Mouse (Mus musculus): ENCODE measurements around the gene 1110004F10Rik. TPM values are rescaled to one million over a fixed set of nuclear protein-coding genes. Genes with fewer than 3 reads are reported as not detected.
A peak's percentile ranks its signal among the peaks of the same experiment; 100 is the strongest.

The 1110004F10Rik gene
- 156 and 163 TPM in 2 replicates for polyA plus RNA-seq (2015; fragmentation: Nextera tagmentation; extraction: Ambion mirVana)

DNA sequence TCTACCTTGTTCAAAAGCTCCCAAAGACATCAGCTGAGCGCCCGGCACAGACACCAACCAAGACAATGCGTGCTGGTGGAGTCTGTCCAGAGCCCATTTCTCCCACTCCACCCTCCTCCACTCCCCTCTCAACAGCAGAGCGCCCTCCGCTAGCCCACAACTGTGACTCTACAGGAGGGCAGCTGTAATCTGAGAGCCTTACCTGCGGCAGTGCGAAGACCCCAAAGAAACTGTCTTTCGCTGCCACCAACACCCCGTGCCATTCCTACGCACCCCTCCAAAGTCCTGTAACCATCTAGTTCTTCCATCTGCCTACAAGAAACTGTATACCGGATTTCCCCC, at the start of gene 1110004F10Rik:
Gene 1110004F10Rik, plus strand, starts transcription at position 202 of the 342 bp plus-strand sequence.
- Histone ChIP-seq H3K27ac (no peak within 1 kb of the TSS), H3K4me1 (replicated peaks) (peaks cover 23% of the 10 kb centered on the region), H3K4me2 (peak within 1 kb of the TSS; percentile 99), H3K9ac (peak within 1 kb of the TSS; percentile 54), H3K27me3 (peaks cover 27% of the 10 kb centered on the region), H3K36me3 (no peaks in the 10 kb centered on the region), H3K4me3 (peak within 1 kb of the TSS; percentile 67), H3K9me3 (replicated peaks) (no peaks in the 10 kb centered on the region)
- under 1% methylated on average over 11 of the region's 11 CpGs for WGBS
- no peak for ATAC-seq (replicated peaks; ENCODE audit: insufficient number of reproducible peaks, insufficient read depth, low FRiP score, low read depth)

GRCm38 (mm10) chr7:116002726-116003125, 36.5 kb upstream of the 1110004F10Rik start:
- no peak overlapping the region for H3K4me2 ChIP-seq
- no peak overlapping the region for H3K4me3 ChIP-seq
- no peaks in the 10 kb centered on the region for H3K36me3 ChIP-seq
- H3K9me3 ChIP-seq (replicated peaks): no peaks in the 10 kb centered on the region
- H3K9ac ChIP-seq: no peak overlapping the region
- no peaks in the 10 kb centered on the region for H3K27me3 ChIP-seq
- no peak for ATAC-seq (replicated peaks; ENCODE audit: insufficient number of reproducible peaks, insufficient read depth, low FRiP score, low read depth)
- 89% methylated on average over 4 of the region's 4 CpGs for WGBS
- H3K27ac ChIP-seq: no peak overlapping the region
- H3K4me1 ChIP-seq (replicated peaks): 0 out of 2 replicates have a peak, but pooled peaks cover 1% of the 10 kb centered on the region

- Histone ChIP-seq H3K9ac (peak overlapping the region; percentile 81), H3K36me3 (no peaks in the 10 kb centered on the region), H3K4me1 (replicated peaks) (peaks cover 6% of the 10 kb centered on the region), H3K27me3 (no peaks in the 10 kb centered on the region), H3K9me3 (replicated peaks) (no peaks in the 10 kb centered on the region), H3K27ac (peak overlapping the region; percentile 96), H3K4me3 (peak overlapping the region; percentile 71), H3K4me2 (peak overlapping the region; percentile 94)
- no peak for ATAC-seq (replicated peaks; ENCODE audit: insufficient number of reproducible peaks, insufficient read depth, low FRiP score, low read depth)
- 35% methylated on average over 3 of the region's 3 CpGs for WGBS
Observed at GRCm38 (mm10) chr7:116029991-116030390, 9.2 kb upstream of the 1110004F10Rik start.

GRCm38 (mm10) chr7:116030597-116031387, 8.4 kb upstream of the 1110004F10Rik start:
- peak; percentile 59 for ATAC-seq (replicated peaks; ENCODE audit: insufficient number of reproducible peaks, insufficient read depth, low FRiP score, low read depth)

GRCm38 (mm10) chr7:116031388-116031717, 7.8 kb upstream of the 1110004F10Rik start:
- peak; percentile 1; the same call in 1 of the 2 replicates for ATAC-seq (replicated peaks; ENCODE audit: insufficient number of reproducible peaks, insufficient read depth, low FRiP score, low read depth)
- peak overlapping the region; percentile 96 for H3K27ac ChIP-seq
- H3K9ac ChIP-seq: peak overlapping the region; percentile 81
- peak overlapping the region; percentile 71 for H3K4me3 ChIP-seq
- 1% methylated on average over 14 of the region's 14 CpGs for WGBS
- peak overlapping the region; percentile 94 for H3K4me2 ChIP-seq
- peaks cover 6% of the 10 kb centered on the region for H3K4me1 ChIP-seq (replicated peaks)
- H3K9me3 ChIP-seq (replicated peaks): no peaks in the 10 kb centered on the region
- no peaks in the 10 kb centered on the region for H3K36me3 ChIP-seq
- peaks cover 9% of the 10 kb centered on the region for H3K27me3 ChIP-seq

More at GRCm38 (mm10) chr7:116030597-116031387, 8.4 kb upstream of the 1110004F10Rik start:
- Histone ChIP-seq H3K4me1 (replicated peaks) (peaks cover 6% of the 10 kb centered on the region), H3K27me3 (peaks cover 3% of the 10 kb centered on the region), H3K9ac (peak overlapping the region; percentile 81), H3K9me3 (replicated peaks) (no peaks in the 10 kb centered on the region), H3K27ac (peak overlapping the region; percentile 96), H3K4me3 (peak overlapping the region; percentile 71), H3K4me2 (peak overlapping the region; percentile 94), H3K36me3 (no peaks in the 10 kb centered on the region)
- WGBS: 14% methylated on average over 26 of the region's 26 CpGs

DNA sequence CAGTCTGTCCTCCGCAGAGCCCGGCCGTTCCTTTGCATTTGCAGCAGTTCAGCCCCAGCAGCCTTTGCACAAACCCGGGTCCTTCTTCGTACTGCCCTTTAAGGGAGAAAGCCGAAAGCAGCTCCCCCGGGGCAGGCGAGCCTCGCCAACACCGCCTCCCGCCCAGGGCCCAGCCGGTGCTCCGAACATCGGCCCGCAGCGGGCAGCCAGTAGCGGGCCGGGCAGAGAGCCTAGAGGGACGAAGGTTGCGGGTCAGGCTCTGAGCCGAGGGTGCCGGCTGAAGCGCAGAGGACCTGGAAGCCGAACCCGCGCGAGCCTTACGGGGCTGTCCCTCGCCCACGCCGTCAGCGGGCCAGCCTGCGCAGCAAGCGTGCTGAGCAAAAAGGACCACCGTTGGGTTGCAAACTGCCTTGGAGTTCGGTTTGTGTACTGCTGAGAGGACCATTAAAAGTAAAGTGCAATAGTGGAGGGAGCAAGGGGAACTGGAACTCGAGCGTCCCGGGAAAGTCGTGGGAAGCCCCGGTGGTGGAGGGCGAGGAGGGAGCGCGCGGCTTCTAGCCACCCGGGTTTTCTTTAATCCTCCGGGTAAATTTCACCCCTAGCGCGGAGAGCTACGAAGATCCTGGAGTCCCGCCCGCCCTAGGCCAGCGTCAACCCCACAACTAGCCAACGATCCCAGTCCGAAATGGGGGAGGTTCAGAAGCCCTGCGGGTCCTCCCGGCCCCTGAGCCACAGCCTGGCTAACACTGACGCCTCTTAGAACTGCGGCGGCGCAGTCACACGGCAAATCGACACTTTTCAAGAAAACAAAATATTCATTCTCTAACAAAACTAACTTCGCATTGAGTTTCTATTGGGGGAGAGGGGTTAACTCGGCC, 7.2 kb upstream of the 1110004F10Rik start:
- H3K4me1 ChIP-seq (replicated peaks): peaks cover 6% of the 10 kb centered on the region
- peaks cover 15% of the 10 kb centered on the region for H3K27me3 ChIP-seq
- peak overlapping the region; percentile 96 for H3K27ac ChIP-seq
- H3K36me3 ChIP-seq: no peaks in the 10 kb centered on the region
- peak overlapping the region; percentile 71 for H3K4me3 ChIP-seq
- ATAC-seq (replicated peaks; ENCODE audit: insufficient number of reproducible peaks, insufficient read depth, low FRiP score, low read depth): peak; percentile 9; the same call in 1 of the 2 replicates
- H3K4me2 ChIP-seq: peak overlapping the region; percentile 94
- no peaks in the 10 kb centered on the region for H3K9me3 ChIP-seq (replicated peaks)
- peak overlapping the region; percentile 81 for H3K9ac ChIP-seq
- under 1% methylated on average over 65 of the region's 65 CpGs for WGBS

- H3K4me3 ChIP-seq: peak overlapping the region; percentile 71
- no peaks in the 10 kb centered on the region for H3K36me3 ChIP-seq
- peak overlapping the region; percentile 96 for H3K27ac ChIP-seq
- peak overlapping the region; percentile 94 for H3K4me2 ChIP-seq
- H3K27me3 ChIP-seq: peaks cover 21% of the 10 kb centered on the region
- no peaks in the 10 kb centered on the region for H3K9me3 ChIP-seq (replicated peaks)
- WGBS: under 1% methylated on average over 11 of the region's 11 CpGs
- H3K4me1 ChIP-seq (replicated peaks): peaks cover 6% of the 10 kb centered on the region; the same call in 1 of the 2 replicates
- H3K9ac ChIP-seq: peak overlapping the region; percentile 81
- ATAC-seq (replicated peaks; ENCODE audit: insufficient number of reproducible peaks, insufficient read depth, low FRiP score, low read depth): no peak; the same call in 1 of the 2 replicates
Observed at GRCm38 (mm10) chr7:116032596-116033307, 6.4 kb upstream of the 1110004F10Rik start.

DNA sequence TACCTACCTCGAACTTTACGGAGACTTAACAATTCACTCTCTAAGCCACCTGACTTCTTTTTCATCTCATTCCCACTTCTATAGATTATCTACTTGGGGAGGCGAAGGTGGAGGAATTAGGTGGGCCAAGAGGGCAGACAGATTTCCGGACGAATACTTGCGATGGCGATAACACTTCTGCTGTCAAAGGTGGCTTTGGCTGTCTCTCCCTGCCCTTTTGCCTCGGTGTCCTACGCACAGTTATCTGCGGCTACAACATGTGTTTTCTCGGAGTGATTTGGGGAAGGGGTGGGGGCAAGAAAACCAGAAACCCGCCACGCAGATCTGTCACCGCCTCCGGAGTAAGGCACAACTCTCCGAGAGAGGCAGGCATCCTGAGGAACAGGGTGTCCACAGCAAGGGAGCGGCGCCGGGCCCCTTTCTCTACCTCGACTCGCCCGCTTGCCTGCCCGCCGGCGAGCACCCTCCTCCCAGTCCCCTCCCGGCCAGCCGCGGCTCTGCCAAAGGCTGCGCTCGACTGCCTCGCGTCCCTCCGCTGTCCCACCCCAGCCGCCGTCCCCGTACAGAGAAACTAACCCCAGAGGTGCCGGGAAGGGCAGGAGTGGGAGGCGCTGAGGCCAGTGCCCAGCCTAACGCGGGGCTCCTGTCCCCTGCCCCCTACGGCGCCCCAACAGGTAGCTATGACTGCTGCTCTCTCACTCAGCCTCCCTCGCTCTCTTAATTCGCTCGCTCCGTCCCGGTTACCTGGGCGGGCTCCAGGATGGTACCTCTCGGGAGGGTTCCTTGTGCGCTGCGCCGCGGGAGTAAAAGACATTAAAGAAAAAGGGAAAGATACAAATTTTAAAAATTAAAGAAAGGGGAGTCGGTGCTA, 5.6 kb upstream of the 1110004F10Rik start:
- Histone ChIP-seq H3K9me3 (replicated peaks) (no peaks in the 10 kb centered on the region), H3K27me3 (peaks cover 21% of the 10 kb centered on the region), H3K4me3 (peak overlapping the region; percentile 71), H3K4me2 (peak overlapping the region; percentile 94), H3K27ac (peak overlapping the region; percentile 96), H3K36me3 (no peaks in the 10 kb centered on the region), H3K9ac (peak overlapping the region; percentile 76), H3K4me1 (replicated peaks) (peaks cover 12% of the 10 kb centered on the region)
- WGBS: under 1% methylated on average over 52 of the region's 54 CpGs
- peak; percentile 42 for ATAC-seq (replicated peaks; ENCODE audit: insufficient number of reproducible peaks, insufficient read depth, low FRiP score, low read depth)

DNA sequence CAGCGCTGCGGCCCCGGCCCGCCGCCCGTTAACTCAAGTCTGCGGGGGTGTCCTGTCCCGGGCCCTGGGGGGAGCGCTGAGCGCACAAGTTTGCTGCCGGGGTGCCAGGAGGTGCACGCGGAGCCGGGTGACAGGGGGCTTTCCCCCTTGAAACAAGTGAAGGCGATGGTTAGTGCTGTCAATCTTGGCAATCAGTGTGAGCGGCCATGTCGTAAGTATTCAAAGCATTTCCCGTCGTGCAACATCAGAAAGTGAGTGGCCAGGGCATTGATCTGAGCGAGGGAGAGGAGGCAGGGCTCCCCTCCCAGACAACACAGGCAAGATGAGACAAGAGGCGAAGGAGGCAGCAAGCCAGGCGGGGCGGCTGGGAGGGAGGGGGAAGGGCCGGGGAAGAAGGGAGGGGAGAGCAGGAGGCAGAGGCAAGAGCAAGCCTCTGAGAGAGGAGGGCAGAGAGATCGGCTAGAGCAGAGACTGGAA, 4.9 kb upstream of the 1110004F10Rik start:
- H3K4me3 ChIP-seq: peak overlapping the region; percentile 71
- peaks cover 24% of the 10 kb centered on the region for H3K27me3 ChIP-seq
- H3K9me3 ChIP-seq (replicated peaks): no peaks in the 10 kb centered on the region
- H3K27ac ChIP-seq: peak overlapping the region; percentile 96
- peaks cover 19% of the 10 kb centered on the region for H3K4me1 ChIP-seq (replicated peaks)
- peak; percentile 24 for ATAC-seq (replicated peaks; ENCODE audit: insufficient number of reproducible peaks, insufficient read depth, low FRiP score, low read depth)
- H3K9ac ChIP-seq: peak overlapping the region; percentile 76
- no peaks in the 10 kb centered on the region for H3K36me3 ChIP-seq
- H3K4me2 ChIP-seq: peak overlapping the region; percentile 94
- 1% methylated on average over 25 of the region's 25 CpGs for WGBS

DNA sequence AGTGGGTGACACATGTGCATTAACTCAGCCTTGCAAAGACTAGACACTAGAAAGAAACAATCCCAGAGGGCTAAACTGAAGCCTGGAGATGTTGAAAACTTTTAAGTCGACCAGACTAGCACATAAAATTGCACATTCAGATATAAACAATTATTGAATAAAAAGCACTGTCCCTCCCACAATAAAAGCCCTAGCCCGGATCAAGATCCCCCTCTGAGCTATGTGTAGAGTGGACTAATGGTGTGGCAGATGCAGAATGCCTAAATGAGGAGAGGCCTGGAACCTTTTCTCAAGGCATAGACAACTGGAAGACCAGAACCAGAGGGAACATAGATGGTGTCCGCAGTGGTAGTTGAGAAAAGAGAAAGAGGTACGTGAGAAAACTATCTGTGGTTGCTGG, 3.7 kb upstream of the 1110004F10Rik start:
- Histone ChIP-seq H3K36me3 (no peaks in the 10 kb centered on the region), H3K4me3 (no peak overlapping the region), H3K4me1 (replicated peaks) (peaks cover 28% of the 10 kb centered on the region), H3K27ac (no peak overlapping the region), H3K27me3 (peaks cover 26% of the 10 kb centered on the region), H3K4me2 (no peak overlapping the region), H3K9me3 (replicated peaks) (no peaks in the 10 kb centered on the region), H3K9ac (no peak overlapping the region)
- whole genome bisulfite sequencing: 67% methylated on average over 4 of the region's 4 CpGs
- ATAC-seq (replicated peaks; ENCODE audit: insufficient number of reproducible peaks, insufficient read depth, low FRiP score, low read depth): no peak

Data from heart, embryonic 15.5 days (tissue).